Mouse (Mus musculus) forebrain, postnatal 0 days (tissue): ENCODE measurements around the gene Mettl26. TPM values are rescaled to one million over a fixed set of nuclear protein-coding genes. Genes with fewer than 3 reads are reported as not detected.
A peak's percentile ranks its signal among the peaks of the same experiment; 100 is the strongest.

Experiments used
- ATAC-seq: fragments of 200-750 bp; cut with Nextera tagmentation; 2 replicates; pipeline ENCODE4 v1.8.0; 2017; ENCODE audit warnings: mild to moderate bottlenecking, moderate library complexity
- DNase-seq: peaks from one replicate; pipeline ENCODE4 v3.0.0-alpha.2; 2015
- H3K27ac ChIP-seq: fragments of 300-500 bp; sonication (generic); 2 replicates; pipeline ENCODE4 v1.5.1; 2014; ENCODE audit warnings: low read depth, mild to moderate bottlenecking, antibody characterized with exemption, low read length, moderate library complexity, mixed read lengths
- H3K27me3 ChIP-seq: fragments of 300-500 bp; sonication (generic); 2 replicates; pipeline ENCODE4 v1.6.1; 2014; ENCODE audit warnings: mild to moderate bottlenecking, low read length, mixed read lengths; ENCODE audit not compliant: insufficient read depth
- H3K36me3 ChIP-seq: fragments of 300-500 bp; sonication (generic); 2 replicates; pipeline ENCODE4 v1.6.1; 2014; ENCODE audit warnings: mild to moderate bottlenecking, moderate library complexity; ENCODE audit not compliant: insufficient read depth
- H3K4me1 ChIP-seq: fragments of 300-500 bp; sonication (generic); 2 replicates; pipeline ENCODE4 v1.6.1; 2014; ENCODE audit warnings: antibody characterized with exemption; ENCODE audit not compliant: insufficient read depth
- H3K4me2 ChIP-seq: fragments of 300-500 bp; sonication (generic); 2 replicates; pipeline ENCODE4 v1.6.1; 2014; ENCODE audit warnings: low read depth, mild to moderate bottlenecking, moderate library complexity
- H3K4me3 ChIP-seq: fragments of 300-500 bp; sonication (generic); 2 replicates; pipeline ENCODE4 v1.5.1; 2014; ENCODE audit warnings: low read depth, low read length, mixed read lengths
- H3K9ac ChIP-seq: fragments of 300-500 bp; sonication (generic); 2 replicates; pipeline ENCODE4 v1.6.1; 2014; ENCODE audit warnings: mild to moderate bottlenecking
- H3K9me3 ChIP-seq: fragments of 300-500 bp; sonication (generic); 2 replicates; pipeline ENCODE4 v1.6.1; 2016; ENCODE audit warnings: low read length
- CTCF ChIP-seq: sonication (generic); IDR thresholded peaks from 2 replicates; pipeline ENCODE4 v1.5.1; 2016; ENCODE audit warnings: antibody characterized with exemption, control low read depth, low read depth
- WGBS: fragments of 180-500 bp; shearing (Covaris S2); extraction: QIAGEN DNeasy Blood & Tissue Kit; methylation state at CpG from one replicate; pipeline ENCODE4 v1.1.7; 2014; 5-methylcytosine and 5-hydroxymethylcytosine counted together
- polyA plus RNA-seq: library from polyadenylated mRNA; unstranded; fragments of >200 nt; fragmentation: Nextera tagmentation; extraction: Ambion mirVana; gene quantifications from 2 replicates; pipeline ENCODE4 v1.2.1, GENCODE M21; 2015
- total RNA-seq: library from RNA; depleted of rRNA; stranded (reverse); fragments of >200 nt; gene quantifications from 2 replicates; pipeline ENCODE4 v1.2.3, GENCODE M21; 2014

The Mettl26 gene
- total and polyA plus RNA-seq, 2 experiments from 2014 or later: 37.0 to 62.2 TPM

DNA sequence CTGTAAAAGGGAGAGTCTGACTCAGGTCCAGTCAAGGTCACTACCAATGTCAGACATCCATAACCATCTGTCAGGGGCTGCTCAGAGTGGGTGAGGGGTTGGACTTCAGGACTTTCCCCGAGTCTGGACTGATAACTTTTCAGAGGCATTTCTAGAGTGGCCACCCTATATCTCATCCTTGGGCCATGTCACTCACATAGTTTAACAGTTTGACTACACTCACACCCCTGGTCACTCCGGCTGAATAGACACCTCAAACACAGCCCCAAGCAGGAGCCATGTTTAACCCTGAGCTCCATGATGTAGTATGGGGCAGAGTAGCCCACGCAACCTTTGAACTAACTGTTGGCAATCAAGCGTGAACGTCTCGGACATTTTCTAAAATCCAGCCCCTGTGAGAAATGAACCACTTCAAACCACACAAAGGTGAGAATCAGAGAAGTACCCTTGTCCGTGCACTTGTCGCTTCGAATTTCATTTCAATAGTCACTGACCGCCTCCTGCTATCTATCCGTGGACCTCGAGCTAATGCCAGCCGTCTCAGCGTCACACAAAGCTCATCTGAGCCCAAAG is 640 bp upstream of the Mettl26 start:
- no peak; the same call in 1 of the 2 replicates for TF ChIP-seq CTCF
- WGBS: 4% methylated on average over 14 of the region's 14 CpGs
- H3K4me2 ChIP-seq: peak overlapping the region; percentile 70
- DNase-seq (no peak), ATAC-seq (no peak)
- peak overlapping the region; percentile 89 for H3K9ac ChIP-seq
- H3K36me3 ChIP-seq: peaks cover 11% of the 10 kb centered on the region; the same call in 1 of the 2 replicates
- peaks cover 12% of the 10 kb centered on the region; the same call in 1 of the 2 replicates for H3K4me1 ChIP-seq
- no peaks in the 10 kb centered on the region for H3K9me3 ChIP-seq
- H3K27ac ChIP-seq: peak overlapping the region; percentile 96
- H3K4me3 ChIP-seq: peak overlapping the region; percentile 69
- no peaks in the 10 kb centered on the region for H3K27me3 ChIP-seq

DNA sequence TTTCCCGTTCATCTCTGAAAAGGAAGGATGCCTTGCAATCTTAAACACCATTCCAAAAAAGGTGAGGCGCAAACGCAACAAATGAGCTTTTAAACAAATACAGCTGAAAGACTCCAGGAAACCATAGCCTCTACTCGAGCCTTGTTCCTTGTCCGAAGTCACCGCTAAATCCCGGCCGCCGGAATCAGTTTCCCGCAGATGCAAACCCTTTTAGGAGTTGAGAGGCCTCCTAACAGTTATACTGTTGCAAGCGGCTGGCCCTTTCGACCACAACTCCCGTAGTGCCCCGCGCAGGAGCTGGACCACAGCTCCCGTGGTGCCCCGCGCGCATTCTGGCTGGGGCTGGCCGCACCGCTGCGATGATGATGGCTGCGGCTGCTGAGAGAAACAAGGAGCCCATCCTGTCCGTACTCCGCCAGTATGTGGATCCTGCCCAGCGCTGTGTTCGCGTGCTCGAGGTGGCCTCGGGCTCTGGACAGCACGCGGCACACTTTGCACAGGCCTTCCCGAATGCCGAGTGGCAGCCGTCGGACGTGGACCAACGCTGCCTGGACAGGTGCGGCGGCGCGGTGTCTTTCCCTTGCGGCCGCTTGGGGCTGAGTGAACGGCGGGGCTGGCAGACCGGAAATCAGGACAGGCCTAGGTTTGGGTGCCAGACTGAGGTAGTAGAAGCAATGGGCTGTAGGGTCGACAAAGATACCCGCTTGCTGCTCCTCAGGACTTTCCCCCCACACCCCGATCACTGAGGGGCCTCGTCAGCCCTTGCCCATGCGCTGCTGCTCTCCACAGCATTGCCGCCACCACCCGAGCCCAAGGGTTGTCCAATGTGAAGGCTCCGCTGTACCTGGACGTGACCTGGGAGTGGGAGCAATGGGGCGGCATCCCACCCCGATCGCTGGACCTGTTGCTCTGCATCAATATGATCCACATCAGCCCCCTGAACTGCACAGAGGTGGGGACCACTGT is 580 bp downstream of the Mettl26 start:
- H3K36me3 ChIP-seq: peaks cover 11% of the 10 kb centered on the region; the same call in 1 of the 2 replicates
- peak overlapping the region; percentile 89 for H3K9ac ChIP-seq
- peak overlapping the region; percentile 96 for H3K27ac ChIP-seq
- peak overlapping the region; percentile 70 for H3K4me2 ChIP-seq
- peak; percentile 55 for TF ChIP-seq CTCF
- ATAC-seq (peak; percentile 95), DNase-seq (peak; percentile 93)
- WGBS: 1% methylated on average over 59 of the region's 59 CpGs
- H3K27me3 ChIP-seq: no peaks in the 10 kb centered on the region
- H3K4me1 ChIP-seq: peaks cover 12% of the 10 kb centered on the region; the same call in 1 of the 2 replicates
- no peaks in the 10 kb centered on the region for H3K9me3 ChIP-seq
- peak overlapping the region; percentile 69 for H3K4me3 ChIP-seq

DNA sequence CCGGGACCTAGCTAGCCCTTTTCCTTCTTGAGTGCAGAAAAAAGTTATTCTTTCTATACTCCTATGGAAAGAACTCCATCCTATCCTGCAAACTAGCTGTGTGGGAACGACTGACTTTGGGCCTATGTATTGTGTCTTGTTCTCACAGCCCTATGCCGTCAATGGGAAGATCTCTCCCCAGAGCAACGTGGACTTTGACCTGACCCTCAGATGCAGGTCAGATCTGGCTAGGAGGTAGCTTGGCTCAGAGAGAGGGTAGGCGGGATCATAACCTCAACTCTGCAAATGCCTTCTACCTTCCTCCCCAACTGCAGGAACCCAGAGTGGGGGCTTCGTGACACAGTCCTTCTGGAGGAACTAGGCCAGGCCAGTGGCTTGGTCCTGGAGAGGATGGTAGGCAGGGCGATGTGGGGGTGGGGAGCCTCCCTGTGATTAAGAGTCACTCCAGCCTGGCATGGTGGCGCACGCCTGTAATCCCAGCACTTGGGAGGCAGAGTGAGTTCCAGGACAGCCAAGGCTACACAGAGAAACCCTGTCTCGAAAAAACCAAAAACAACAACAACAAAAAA is 1.6 kb downstream of the Mettl26 start:
- Histone ChIP-seq H3K4me1 (peaks cover 12% of the 10 kb centered on the region; the same call in 1 of the 2 replicates), H3K4me3 (peak overlapping the region; percentile 69), H3K27me3 (no peaks in the 10 kb centered on the region), H3K4me2 (peak overlapping the region; percentile 70), H3K9ac (peak overlapping the region; percentile 89), H3K27ac (peak overlapping the region; percentile 96), H3K9me3 (no peaks in the 10 kb centered on the region), H3K36me3 (peaks cover 11% of the 10 kb centered on the region)
- TF ChIP-seq CTCF: no peak
- ATAC-seq (no peak), DNase-seq (no peak)
- 69% methylated on average over 10 of the region's 10 CpGs for WGBS

DNA sequence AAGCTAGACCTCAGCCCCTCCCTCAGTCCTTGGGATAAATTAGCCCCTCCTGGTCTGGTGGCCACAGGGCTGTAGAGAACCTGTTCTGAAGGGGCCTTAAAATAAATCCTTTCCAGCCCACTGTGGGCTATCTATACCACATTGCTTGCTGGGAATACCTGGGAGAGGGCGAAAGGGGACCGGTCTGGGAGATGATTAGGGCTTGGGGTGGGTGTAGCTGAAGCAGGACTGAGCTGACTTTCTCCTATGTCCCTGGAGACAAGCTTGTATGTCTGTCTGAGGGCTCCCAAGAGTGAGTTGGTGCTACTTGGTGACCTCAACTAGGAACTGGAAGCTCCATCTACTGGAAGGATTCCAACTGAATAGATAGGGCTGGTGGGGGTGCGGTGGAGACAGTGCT is 2.2 kb downstream of the Mettl26 start:
- peaks cover 12% of the 10 kb centered on the region; the same call in 1 of the 2 replicates for H3K4me1 ChIP-seq
- H3K36me3 ChIP-seq: peaks cover 11% of the 10 kb centered on the region
- DNase-seq (no peak), ATAC-seq (no peak)
- no peak overlapping the region for H3K4me3 ChIP-seq
- no peak overlapping the region for H3K4me2 ChIP-seq
- H3K9me3 ChIP-seq: no peaks in the 10 kb centered on the region
- WGBS: 97% methylated on average over 3 of the region's 3 CpGs
- H3K9ac ChIP-seq: no peak overlapping the region
- H3K27ac ChIP-seq: no peak overlapping the region
- no peak for TF ChIP-seq CTCF
- H3K27me3 ChIP-seq: no peaks in the 10 kb centered on the region

DNA sequence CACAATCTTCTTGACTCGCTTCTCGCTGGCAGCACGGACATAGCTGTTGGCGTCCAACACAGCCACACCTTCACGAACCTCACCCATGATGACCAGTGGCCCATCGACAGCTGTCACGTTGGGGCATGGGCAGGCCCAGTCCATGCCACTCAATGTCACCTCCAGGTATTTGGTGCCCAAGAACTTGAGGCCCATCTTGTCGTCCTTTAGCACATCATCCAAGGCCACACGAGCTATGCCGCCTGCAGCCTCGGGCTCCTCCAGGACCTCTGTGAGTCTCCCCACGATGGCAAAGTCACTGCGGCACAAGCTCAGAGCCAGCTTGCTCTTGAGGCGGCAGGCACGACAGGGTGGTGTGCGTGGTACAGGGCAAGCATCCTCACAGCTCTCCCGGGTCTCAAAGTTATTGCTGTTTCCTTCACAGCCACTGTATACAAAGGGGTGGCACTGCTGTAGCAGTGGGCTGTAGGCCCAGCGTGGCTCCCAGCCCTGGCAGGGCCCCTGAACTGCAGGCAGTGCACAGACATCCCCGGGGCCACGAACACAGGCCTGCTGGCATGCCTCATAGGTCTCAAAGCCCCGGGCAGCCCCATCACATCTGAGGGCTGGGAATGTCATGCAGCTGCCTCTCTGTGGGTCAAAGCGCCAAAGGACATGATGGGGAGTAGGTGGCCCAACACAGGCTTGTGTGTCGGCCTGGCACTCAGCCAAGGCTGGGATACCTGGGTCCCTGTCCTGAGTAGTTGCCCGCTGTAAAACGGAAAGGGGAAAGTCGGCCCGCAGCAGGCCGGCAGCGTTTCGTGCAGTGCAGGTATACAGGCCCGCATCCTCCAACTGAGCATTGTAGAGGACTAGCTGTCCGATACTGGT is 3.1 kb downstream of the Mettl26 start:
- H3K27me3 ChIP-seq: no peaks in the 10 kb centered on the region
- H3K9me3 ChIP-seq: no peaks in the 10 kb centered on the region
- no peak overlapping the region for H3K4me3 ChIP-seq
- no peak for TF ChIP-seq CTCF
- no peak overlapping the region for H3K27ac ChIP-seq
- peaks cover 16% of the 10 kb centered on the region for H3K36me3 ChIP-seq
- WGBS: 93% methylated on average over 32 of the region's 32 CpGs
- peaks cover 12% of the 10 kb centered on the region; the same call in 1 of the 2 replicates for H3K4me1 ChIP-seq
- no peak overlapping the region for H3K4me2 ChIP-seq
- ATAC-seq (no peak), DNase-seq (no peak)
- H3K9ac ChIP-seq: no peak overlapping the region

DNA sequence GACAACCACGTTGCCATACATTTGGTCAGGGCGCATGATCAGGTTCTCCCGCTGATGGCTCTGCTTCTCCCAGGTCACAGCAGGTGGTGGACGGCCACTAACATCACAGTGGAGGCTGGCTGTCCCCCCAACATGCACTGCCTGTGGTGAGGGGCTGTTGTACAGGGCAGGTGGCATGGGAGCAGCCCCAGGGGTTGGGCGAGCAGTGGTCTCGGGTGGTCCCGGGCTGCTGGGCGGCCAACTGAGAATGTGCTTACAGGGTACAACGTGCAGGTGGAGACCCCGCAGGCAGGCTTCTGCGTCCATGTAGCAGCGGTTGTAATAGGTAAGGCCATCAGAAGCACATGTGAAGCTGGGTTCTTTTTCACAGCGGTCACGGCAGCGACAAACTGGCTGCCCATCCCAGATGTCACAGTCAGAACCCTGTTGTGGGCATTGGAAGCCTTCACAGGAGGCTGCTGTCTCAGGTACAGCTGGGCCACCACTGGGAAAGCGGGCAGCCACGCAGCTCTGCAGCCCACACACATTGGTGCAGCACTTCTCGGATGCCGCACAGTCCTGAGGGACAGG is 3.8 kb downstream of the Mettl26 start:
- Histone ChIP-seq H3K9ac (no peak overlapping the region), H3K27me3 (no peaks in the 10 kb centered on the region), H3K36me3 (peaks cover 23% of the 10 kb centered on the region), H3K4me2 (no peak overlapping the region), H3K27ac (no peak overlapping the region), H3K9me3 (no peaks in the 10 kb centered on the region), H3K4me3 (no peak overlapping the region), H3K4me1 (peaks cover 12% of the 10 kb centered on the region; the same call in 1 of the 2 replicates)
- ATAC-seq (no peak), DNase-seq (no peak)
- no peak for TF ChIP-seq CTCF
- WGBS: 89% methylated on average over 19 of the region's 19 CpGs
